Mouse (Mus musculus) mouse embryonic stem cell (cell line): ENCODE data around the gene 2310022A10Rik.
"Not testable (repeated sequence)": the region's sequence is repeated elsewhere in the genome, so short reads cannot be mapped to it uniquely, and the experiment has no call there.

Experiments
- in situ Hi-C, 2 experiments: fragments of 300-500 bp; cut with MboI; formaldehyde crosslinking; loops; 1 replicate in 1 of 2; 3 replicates in 1 of 2; pipeline ENCODE4 v1.14.3; 2019 to 2020; ENCODE audit warnings: low sequenced_read_pairs in 2 of 2, low pct_unique_long_range_greater_than_20kb in 1 of 2, mixed read lengths in 1 of 2; ENCODE audit not compliant: unreplicated experiment in 1 of 2

The 2310022A10Rik gene

DNA sequence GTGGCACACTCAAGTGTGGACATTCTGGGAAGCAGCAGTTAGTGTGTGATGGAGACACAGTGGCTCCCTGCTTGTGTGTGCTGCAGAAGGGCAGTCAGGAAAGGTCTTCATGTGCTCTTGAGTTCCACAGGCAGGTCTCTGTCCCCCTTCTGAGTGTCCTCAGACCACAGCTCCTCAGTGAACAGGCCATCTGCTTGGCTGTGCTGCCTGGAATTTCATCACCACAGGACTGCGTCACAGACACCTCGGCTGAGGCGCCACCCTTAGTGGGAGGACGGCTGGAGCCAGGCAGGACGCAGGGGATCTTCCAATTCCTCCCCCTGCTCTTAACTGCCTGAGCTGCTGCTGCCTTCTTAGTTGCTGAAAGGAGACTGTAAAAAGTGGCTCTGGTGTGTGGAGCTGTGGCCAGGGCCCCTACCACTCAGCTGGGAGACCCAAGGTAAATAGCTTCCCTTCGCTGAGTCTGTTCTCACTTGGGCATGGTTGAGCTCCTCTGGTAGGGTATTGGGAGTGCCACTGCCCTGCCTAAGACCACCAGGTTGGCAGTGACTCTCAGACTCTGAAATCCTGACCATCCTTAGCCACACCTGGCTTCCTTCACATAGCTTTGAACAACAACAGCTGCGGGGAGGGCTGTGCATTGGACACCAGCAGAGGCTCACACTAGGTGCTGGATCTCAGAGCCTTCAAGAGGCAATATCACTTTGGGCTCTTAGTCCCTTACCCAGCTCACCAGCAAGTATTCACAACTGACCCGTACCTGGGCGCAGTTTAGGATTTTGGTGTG is 52.7 kb downstream of the 2310022A10Rik start:
- in situ Hi-C loops: no loop called here

DNA sequence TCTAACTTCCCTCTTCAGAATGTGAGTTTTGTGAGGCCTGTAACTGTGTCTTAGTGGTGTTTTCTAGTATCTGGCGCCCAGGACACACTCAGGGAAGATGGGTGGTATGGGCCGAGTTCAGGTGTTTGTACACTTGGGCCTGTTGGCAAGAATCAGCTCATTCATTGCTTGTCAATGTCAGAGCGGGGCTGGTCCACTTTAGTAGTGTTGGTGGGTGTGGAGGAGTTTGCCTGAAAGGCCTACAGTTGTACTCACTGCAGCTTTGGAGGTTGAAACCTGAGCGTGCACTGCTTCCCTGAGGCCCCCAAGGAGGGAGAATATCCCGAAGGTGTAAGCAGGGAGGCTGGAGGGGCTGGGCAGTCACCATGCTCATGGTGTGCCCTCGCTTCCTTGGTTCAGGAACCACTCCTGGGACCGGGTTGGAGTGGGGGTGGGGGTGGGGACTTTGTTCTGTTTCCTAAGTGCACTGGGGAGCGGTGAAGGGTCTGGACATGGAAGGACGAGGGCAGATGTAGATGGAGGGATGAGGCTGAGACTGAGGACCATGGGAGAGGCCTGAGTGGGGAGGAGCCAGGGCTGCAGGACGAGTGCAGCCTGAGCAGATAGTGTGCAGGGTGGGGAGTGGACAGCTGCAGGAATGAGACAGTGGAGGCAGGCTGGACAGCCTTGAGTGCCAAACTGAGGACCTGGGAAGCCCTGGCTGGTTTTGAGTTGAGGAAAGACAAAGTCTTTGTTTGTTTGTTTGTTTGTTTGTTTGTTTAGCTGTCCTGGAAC is 53.6 kb downstream of the 2310022A10Rik start:
- in situ Hi-C loops: no loop called here

- in situ Hi-C loops: no loop called here
Measured at GRCm38 (mm10) chr7:27607580-27607979, 54.5 kb downstream of the 2310022A10Rik start.

DNA sequence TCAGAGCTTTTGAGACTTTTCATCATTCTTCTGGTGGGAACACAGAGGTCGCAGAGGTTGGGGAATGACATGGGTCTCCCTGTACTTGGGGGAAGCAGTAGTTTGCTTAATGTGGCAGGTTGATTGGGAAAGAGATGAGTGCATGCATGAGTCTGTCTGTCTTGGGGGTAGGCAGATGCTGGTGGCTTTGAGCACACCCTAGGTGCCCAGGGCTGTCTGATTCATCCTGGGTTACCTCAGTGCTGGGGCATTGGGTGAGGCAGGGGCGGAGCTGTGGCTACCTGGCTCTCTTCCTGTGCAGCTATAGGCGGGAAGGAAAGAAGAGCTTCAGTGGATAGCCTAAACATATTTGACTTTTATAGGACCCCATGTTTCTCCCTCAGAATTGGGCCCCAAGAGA is 55.1 kb downstream of the 2310022A10Rik start:
- in situ Hi-C loops: no loop called here

- in situ Hi-C loops: no loop called here
Measured at GRCm38 (mm10) chr7:27609285-27609684, 56.3 kb downstream of the 2310022A10Rik start.

GRCm38 (mm10) chr7:27609688-27610087 is 56.7 kb downstream of the 2310022A10Rik start:
- in situ Hi-C loops: no loop called here

DNA sequence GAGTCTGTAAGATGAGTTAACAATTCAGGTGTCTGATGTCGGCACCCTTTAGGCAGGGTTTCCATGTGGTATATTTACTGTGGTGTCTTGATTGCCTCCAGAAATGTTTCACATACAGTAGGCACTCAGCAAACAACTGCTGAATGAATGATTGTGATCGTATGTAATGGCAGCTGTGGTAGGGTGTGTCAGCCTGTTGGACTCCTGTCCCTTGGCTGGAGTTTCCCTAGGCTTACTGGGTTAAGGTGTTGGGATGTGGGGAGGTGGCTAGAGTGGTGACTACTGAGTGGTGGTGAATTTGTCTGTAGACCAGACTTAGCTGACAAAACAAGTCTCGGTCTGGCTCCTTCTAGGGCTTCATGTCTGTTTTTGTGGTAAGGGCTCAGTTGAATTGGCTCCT is 57.3 kb downstream of the 2310022A10Rik start:
- in situ Hi-C loops: no loop called here

DNA sequence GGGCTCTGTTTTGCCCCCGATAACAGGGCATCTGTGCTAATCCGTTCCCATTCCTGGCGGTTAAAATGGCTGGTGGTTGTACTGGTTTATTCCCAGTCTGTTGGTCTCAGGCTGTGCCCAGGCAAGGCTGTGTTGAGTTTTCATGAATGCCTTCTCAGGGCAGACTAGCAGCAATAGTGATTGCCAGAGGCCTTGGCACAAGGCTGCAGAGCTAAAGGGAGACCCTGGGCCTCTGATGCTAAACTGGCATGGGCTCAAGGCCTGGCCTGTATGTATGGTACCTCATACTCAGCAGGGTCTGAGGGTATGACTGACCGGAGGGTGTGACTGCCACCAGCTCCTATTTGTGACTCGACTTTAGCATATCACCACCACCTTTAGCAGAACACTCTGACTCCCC is 57.8 kb downstream of the 2310022A10Rik start:
- in situ Hi-C loops: no loop called here

DNA sequence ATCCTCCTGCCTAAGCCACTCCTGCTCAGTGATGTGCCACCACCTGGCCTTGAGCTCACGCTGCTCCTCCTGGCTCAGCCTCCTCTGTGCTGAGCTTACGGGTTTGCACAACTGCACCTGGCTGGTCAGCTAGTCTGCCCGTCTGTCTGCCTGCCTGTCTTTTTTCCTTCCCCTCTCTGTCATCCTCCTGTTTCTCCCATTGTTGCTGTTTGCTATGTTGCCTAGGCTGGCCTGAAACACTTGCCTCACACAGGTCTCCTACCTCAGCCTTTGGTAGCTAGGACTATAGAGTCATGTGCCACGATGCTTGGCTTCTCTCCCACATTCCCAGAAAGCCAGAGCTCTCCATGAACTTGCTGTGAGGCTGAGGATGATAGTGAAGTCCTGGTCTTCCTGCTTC is 59.9 kb downstream of the 2310022A10Rik start:
- in situ Hi-C loops: no loop called here

DNA sequence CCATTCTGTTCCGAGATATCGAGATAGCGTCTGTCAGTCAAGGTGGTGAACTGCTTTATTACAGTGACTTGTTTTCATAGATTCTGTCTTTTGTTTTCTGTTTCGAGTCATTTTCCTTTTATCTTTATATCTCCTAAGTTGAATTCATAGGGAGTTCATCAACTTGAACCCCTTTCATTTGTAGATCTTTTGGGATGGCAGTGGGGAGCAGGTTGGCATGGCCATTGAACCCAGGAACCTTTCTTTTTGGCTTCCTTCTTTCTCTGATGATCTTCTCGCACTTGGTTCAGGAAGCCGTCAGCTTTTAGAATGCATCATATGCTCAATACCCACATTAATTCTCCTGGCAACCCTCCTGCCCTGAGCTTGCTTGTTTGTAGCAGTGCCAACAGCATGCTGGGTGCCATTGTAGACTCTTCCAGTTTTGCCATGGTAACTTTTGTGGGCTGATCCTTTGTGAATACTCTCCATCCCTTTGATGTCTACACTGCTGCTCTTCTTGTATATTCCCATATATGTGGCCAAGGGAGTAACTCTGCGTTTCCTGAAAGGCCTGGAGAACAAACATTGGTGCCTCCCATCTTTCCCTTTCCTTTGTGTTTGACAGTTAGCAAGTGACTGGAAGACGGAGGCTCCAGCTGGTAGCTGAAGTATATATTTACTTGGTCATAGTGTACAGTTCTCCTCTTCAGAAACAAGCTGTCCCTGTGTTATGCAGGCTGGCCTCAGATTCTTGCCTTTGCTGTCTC is 60.9 kb downstream of the 2310022A10Rik start:
- in situ Hi-C loops: no loop called here

DNA sequence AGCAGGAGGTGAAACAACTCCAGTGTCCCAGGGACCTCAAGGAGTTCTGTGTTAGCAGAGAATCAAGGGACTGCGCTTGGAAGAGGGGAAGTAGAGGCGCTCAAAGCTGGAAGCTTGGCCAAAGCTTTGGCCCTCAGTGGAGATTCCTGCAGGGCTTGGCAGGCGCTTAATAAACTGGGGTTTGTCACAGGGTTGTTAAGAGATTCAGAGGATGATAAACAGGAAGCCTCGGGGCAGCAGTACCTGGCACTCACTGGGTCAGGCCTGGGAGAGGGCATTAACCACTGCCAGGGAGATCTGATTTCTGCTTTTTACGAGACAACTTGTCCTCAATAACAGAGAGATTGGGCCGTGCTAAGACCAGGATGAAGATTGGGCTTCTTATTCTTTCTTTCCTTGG is 68.0 kb downstream of the 2310022A10Rik start:
- in situ Hi-C loops: no loop called here

DNA sequence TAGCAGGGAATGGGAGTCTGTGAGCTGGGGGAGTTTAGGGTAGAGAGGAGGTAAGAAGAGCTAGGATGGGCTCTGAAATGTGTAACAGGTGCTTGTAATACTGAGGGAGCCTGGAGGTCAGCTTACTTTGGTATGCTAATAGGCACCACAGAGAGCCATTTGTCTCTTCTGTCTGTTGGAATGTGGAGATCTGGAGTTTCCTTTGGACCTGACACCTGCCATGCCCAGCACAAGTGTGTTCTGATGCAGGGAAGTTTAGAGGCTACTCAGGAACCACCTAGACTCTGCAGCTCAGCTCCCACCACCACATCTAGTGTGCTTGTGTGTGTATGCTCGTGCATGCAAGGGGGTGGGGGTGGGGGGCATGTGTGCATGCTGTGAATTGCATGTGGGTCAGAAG is 69.2 kb downstream of the 2310022A10Rik start:
- in situ Hi-C loops: no loop called here

DNA sequence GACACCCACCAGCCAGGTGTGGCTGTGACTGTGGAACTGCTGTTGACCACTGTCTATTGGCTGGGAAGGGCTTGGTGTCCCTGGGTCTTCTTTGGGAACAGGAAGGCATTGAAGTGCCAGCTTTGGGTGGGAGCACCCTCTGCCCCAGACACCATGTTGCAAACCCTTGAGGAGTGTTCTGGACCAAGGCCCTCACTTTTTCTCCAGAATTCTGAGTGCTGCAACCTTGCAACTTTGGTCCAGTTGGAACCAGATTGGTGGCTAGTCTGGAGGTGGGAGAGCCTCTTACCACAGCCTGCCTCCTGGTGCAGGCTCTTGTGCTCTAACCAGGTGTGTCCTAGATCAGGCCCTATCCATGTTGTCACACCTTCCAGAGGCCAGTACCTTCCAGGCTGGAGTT is 71.9 kb downstream of the 2310022A10Rik start:
- in situ Hi-C loops: no loop called here

DNA sequence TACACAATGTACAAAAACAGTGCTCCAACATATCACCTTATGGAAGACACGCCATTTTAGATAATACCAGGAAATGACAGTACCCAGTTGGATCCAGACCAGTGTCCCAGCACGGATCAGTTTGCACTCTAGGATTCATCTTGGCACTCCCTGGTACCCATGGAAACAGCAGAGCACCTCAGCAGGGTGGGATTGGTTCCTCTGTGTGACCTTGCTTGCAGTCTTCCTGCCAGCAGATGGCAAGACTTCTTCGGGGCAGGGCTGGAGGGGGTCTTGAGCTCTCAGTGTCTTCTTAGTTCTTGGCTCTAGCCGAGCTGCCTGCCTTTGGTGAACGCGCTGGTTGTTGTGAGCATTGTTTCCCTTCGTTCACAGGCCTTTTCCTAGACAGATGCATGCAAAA is 74.7 kb downstream of the 2310022A10Rik start:
- in situ Hi-C loops: no loop called here

GRCm38 (mm10) chr7:27628190-27628589 is 75.2 kb downstream of the 2310022A10Rik start:
- in situ Hi-C loops: no loop called here

DNA sequence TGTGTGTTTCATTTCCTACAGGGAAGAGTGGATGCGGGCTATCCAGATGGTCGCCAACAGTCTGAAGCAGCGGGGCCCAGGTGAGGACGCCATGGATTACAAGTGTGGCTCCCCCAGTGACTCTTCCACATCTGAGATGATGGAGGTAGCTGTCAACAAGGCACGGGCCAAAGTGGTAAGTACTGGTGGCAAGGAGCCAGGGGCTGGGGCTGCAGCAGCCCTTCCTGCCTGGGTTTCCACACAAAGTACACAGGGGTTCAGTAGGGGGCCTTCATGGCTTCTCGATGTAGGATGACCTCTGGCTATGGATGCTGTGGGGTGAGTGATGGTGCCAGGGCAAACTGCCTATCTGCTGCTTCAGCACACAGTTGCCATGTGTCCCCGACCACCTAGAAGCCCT is 75.8 kb downstream of the 2310022A10Rik start:
- in situ Hi-C loops: not testable (repeated sequence)

- in situ Hi-C loops: no loop called here
Measured at GRCm38 (mm10) chr7:27631439-27631838, 78.4 kb downstream of the 2310022A10Rik start.
